Mouse (Mus musculus) E14TG2a.4 (cell line): ENCODE data around the gene Cd81.

ENCODE experiments used
- H3K27me3 ChIP-seq: 2 replicates; pipeline ENCODE4 v1.6.1; 2014; ENCODE audit warnings: low read length, control low read depth; ENCODE audit not compliant: insufficient read depth
- H3K36me3 ChIP-seq: 2 replicates; pipeline ENCODE4 v1.6.1; 2014; ENCODE audit warnings: low read length, control low read depth; ENCODE audit not compliant: insufficient read depth
- H3K4me1 ChIP-seq: replicated peaks from 2 replicates; pipeline ENCODE4 v1.6.1; 2014; ENCODE audit warnings: low read depth, low read length, control low read depth
- H3K4me3 ChIP-seq: replicated peaks from 2 replicates; pipeline ENCODE4 v1.5.1; 2014; ENCODE audit warnings: mild to moderate bottlenecking, low read length
- H3K9me3 ChIP-seq: 2 replicates; pipeline ENCODE4 v1.6.1; 2014; ENCODE audit warnings: low read length, control low read depth
- CTCF ChIP-seq: conservative IDR thresholded peaks from 2 replicates; pipeline ENCODE4 v1.5.1; 2014; ENCODE audit warnings: low read length
- NANOG ChIP-seq: IDR thresholded peaks from 2 replicates; pipeline ENCODE4 v1.6.1; 2014; ENCODE audit warnings: borderline replicate concordance, low read length, mixed read lengths
- POU5F1 ChIP-seq: IDR thresholded peaks from 2 replicates; pipeline ENCODE4 v1.6.1; 2014; ENCODE audit warnings: low read length, borderline replicate concordance

Cd81 gene

DNA sequence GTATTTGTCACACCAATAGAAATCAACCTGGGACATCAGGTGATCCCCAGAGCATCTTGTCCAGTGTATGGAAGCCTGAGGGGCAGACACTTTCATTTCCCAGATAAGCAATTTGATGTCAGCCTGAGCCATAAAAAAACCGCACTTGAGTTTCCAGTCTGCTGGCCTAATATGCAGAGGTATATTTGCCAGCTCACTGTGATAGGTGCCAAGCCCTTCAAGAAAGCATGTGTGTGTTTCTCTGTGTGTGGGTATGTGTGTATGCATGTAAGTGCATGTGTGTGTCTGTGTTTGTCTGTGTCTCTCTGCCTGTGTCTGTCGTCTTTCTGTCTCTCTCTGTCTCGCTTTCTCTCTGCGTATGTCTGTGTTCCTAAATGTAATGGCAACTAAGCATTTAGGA is 25.3 kb upstream of the Cd81 start:
- Histone ChIP-seq H3K27me3 (no peaks in the 10 kb centered on the region), H3K4me1 (no peaks in the 10 kb centered on the region), H3K9me3 (no peaks in the 10 kb centered on the region), H3K4me3 (no peak overlapping the region), H3K36me3 (no peaks in the 10 kb centered on the region)
- TF ChIP-seq CTCF (no peak), NANOG (no peak), POU5F1 (no peak)

DNA sequence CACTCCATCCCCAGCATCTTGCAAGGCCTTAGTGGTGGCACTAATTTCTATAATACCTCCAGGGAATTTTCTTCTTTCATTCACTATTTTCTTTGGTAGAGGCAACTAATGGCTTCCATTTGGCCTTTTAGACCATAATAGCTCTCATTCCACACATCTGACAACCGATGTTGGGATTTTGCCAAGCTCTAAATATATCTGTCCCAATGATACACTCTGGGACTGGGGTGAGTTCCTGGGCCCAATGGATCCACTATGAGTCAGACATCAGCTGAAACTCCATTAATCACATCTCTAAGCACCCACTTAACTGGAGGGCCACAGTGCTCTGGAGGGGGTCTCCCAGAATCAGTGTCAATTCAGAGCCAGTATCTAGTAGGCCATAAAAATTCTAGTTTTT is 20.7 kb upstream of the Cd81 start:
- no peak for TF ChIP-seq CTCF
- no peak for TF ChIP-seq POU5F1
- Histone ChIP-seq H3K4me1 (no peaks in the 10 kb centered on the region), H3K9me3 (no peaks in the 10 kb centered on the region), H3K27me3 (peaks cover 4% of the 10 kb centered on the region; the same call in 1 of the 2 replicates), H3K36me3 (peaks cover 12% of the 10 kb centered on the region; the same call in 1 of the 2 replicates), H3K4me3 (no peak overlapping the region)

DNA sequence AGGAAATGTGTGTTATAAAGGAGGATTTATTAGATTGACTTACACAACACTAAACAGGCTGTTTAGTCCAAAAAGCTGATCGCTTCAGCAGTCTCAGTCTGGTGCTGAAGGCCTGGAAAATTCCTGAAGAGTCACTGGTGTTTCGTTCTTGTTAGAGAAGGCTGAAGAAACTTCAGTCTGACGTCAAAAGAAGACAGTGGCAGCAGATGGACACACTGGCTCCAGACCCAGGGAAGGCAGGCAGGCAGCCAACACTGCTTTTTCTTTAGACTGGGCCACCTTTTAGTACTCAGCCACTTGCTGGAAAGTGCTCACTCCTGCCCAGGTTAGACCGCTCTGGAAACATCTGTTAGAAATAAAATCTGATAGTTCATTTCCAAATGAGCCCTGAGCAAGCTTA is 19.0 kb upstream of the Cd81 start:
- peaks cover 6% of the 10 kb centered on the region; the same call in 1 of the 2 replicates for H3K27me3 ChIP-seq
- H3K36me3 ChIP-seq: peaks cover 12% of the 10 kb centered on the region; the same call in 1 of the 2 replicates
- H3K4me3 ChIP-seq: no peak overlapping the region
- H3K4me1 ChIP-seq: no peaks in the 10 kb centered on the region
- TF ChIP-seq POU5F1 (no peak), NANOG (no peak), CTCF (no peak)
- no peaks in the 10 kb centered on the region for H3K9me3 ChIP-seq

DNA sequence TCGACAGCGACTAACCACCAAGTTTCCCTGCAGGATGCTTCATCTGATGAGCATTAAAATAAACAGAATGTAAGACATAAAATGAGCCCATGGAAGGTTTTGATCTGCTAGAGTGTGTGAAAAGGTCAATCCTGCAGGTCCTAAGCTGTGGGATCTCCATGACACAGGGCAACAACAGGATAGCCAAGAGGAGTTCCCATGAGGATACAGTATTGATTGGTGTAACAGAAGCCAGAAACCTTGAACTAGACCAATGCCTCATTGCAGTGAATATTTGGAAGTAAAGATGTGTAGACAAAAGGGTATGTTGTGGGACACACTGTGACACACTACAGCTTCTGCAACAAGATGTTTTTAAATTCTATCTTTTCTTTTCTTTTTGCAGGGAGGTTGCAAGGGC is 18.4 kb upstream of the Cd81 start:
- Histone ChIP-seq H3K9me3 (no peaks in the 10 kb centered on the region), H3K36me3 (peaks cover 12% of the 10 kb centered on the region; the same call in 1 of the 2 replicates), H3K4me3 (no peak overlapping the region), H3K4me1 (no peaks in the 10 kb centered on the region), H3K27me3 (peaks cover 6% of the 10 kb centered on the region; the same call in 1 of the 2 replicates)
- TF ChIP-seq CTCF: no peak
- no peak for TF ChIP-seq POU5F1
- no peak for TF ChIP-seq NANOG

DNA sequence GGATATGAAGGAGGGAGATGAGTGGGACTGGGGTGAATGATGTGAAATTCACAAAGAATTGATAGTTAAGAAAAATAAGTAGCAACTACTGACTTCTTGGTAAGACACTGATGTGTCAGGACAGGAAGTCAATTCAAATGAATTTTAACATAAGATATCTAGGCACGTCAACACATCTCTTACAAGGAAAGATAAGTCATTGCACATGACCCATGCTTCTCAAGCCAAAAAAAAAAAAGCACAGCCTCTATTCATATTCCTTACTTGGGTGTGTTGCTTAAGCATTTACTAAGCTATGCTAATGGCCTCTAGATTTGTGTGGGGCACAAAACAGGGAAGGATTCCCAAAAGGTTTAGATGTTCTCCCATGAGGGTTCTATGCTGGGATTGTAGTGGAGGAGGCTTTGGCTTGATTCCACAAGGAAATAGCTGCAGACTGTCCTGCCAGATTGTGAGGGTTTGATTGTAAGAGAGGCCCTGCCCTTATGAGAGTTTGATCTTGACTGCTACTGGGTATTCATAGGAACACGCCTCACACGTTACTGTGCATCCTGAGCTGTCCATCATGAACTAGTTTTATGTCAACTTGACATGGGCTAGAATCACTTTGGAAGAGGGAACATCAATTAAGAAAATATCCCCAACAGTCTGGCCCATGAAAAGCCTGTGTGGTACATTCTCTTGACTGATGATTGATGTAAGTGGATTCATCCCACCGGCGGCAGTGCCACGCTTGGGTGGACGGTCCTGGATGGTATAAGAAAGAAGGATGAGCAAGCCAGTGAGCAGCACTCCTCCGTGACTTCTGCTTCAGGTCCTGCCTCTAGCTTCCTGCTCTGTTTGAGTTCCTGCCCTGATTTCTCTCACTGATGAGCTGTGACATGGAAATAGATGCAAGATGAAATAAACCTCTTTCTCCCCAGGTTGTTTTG is 17.8 kb upstream of the Cd81 start:
- no peak overlapping the region for H3K4me3 ChIP-seq
- H3K27me3 ChIP-seq: peaks cover 6% of the 10 kb centered on the region; the same call in 1 of the 2 replicates
- TF ChIP-seq NANOG (no peak), CTCF (no peak), POU5F1 (no peak)
- no peaks in the 10 kb centered on the region for H3K4me1 ChIP-seq
- no peaks in the 10 kb centered on the region for H3K9me3 ChIP-seq
- peaks cover 12% of the 10 kb centered on the region; the same call in 1 of the 2 replicates for H3K36me3 ChIP-seq

DNA sequence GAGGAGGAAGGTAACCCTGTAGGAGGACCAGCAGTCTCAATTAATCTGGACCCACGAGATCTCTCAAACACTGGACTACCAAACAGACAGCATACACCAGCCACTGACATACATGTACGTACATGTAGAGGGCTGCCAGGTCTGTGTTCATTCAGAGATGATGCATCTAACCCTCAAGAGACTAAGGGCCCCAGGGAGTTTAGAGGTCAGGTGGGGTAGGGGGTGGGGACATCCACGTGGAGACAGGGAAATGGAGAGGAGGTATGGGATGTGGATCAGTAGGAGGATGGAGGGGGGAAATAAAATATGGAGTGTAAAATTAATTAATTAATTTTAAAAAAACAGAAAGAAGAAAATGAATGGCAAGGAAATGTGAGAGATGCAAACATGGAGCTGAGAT is 15.8 kb upstream of the Cd81 start:
- no peaks in the 10 kb centered on the region for H3K4me1 ChIP-seq
- H3K4me3 ChIP-seq: no peak overlapping the region
- H3K36me3 ChIP-seq: peaks cover 14% of the 10 kb centered on the region; the same call in 1 of the 2 replicates
- peaks cover 10% of the 10 kb centered on the region for H3K27me3 ChIP-seq
- TF ChIP-seq NANOG (no peak), POU5F1 (no peak), CTCF (no peak)
- H3K9me3 ChIP-seq: no peaks in the 10 kb centered on the region

DNA sequence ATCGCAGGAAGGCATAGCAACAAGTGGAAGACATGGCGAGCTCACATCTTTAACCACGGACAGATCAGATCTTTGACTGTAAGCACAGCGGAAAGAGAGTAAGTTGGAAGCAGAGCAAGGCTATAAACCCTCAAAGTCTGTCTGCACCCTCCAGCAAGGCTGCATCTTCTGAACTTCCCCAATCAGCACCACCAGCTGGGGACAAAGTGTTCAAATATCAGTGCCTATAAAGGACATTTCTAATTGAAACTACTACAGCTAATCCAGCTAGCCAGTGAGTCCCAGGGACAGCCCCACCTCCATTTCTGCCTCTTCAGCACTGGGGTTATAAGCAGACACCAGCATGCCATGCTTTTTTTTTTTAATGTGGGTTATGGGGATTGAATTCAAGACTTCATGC is 15.2 kb upstream of the Cd81 start:
- Histone ChIP-seq H3K27me3 (peaks cover 11% of the 10 kb centered on the region), H3K4me1 (no peaks in the 10 kb centered on the region), H3K4me3 (no peak overlapping the region), H3K36me3 (peaks cover 13% of the 10 kb centered on the region; the same call in 1 of the 2 replicates), H3K9me3 (no peaks in the 10 kb centered on the region)
- TF ChIP-seq CTCF (no peak), POU5F1 (no peak), NANOG (no peak)

DNA sequence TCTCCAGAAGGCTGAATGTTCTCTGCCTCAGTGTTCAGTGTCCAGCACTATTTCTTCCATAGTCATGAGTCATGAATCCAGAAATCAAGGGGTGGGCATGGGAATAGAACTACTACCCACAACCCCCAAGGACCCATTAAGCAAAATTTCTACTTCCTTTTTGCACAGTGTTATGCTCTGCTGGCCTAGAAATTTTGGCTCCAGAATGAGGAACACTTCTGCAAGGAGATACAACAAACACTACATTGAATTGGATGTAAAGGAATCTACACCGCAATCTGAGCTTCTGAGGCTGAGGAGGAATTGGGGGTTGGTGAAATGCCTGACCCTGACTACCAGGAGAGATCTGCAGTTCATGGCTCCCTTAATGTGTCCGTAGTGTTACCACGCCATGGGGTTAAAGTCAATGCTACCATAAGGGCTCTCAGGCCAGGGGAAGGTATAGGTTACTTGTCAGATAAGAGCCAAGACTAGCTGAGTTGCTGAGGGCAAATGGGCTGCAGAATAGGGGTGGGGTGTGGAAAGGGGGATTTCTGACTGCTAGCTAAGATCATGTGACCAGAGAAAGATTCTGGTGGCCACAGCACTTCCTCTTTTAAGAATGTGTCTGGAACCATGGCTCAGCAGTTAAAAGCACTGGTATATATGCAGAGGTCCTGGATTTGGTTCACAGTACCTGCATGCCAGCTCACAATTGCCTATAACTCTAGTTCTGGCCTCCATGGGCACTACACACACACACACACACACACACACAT is 14.2 kb upstream of the Cd81 start:
- no peak overlapping the region for H3K4me3 ChIP-seq
- H3K27me3 ChIP-seq: peaks cover 14% of the 10 kb centered on the region
- H3K9me3 ChIP-seq: no peaks in the 10 kb centered on the region
- peaks cover 6% of the 10 kb centered on the region; the same call in 1 of the 2 replicates for H3K36me3 ChIP-seq
- no peaks in the 10 kb centered on the region for H3K4me1 ChIP-seq
- TF ChIP-seq CTCF: no peak
- TF ChIP-seq POU5F1: no peak
- TF ChIP-seq NANOG: no peak
